ENCODE assay signal across 22 mouse cellular contexts in genomic region chr1:35095785-35096184, GRCm38 (mm10).
DNase-seq lines count a peak whose midpoint lies in the region; ATAC-seq lines count a peak whose summit lies in the region.
"Had no signal": no experiment of that assay in that cellular context is flagged by ENCODE, and none has a peak within 500 bp of the region (broad histone marks: within the 10 kb centered on the region; RNA-seq: fewer than 3 reads in every experiment).

No protein-coding gene starts in this region.

- no peak for DNase-seq in forebrain, embryonic 10.5 days (ENCODE audit: extremely low spot score, low spot score)
- DNase-seq in hindbrain, embryonic 11.5 days (ENCODE audit: low spot score) = peak; percentile 13
- peak; percentile 32 for DNase-seq in Muller cell, postnatal 12 days (ENCODE audit: inconsistent ontology term)
- peak; percentile 27 for DNase-seq in embryo, embryonic 10.5 days (ENCODE audit: low spot score)
- no peak for DNase-seq in layer of hippocampus, adult 9-10 months (ENCODE audit: low spot score)
- DNase-seq: adrenal gland, adult 2 months; adrenal gland, postnatal 25 days; cerebellum, adult 2 months; cerebellum, postnatal 25 days; gastrocnemius, adult 2 months; gastrocnemius, postnatal 36 days; heart, adult 11 months; heart, postnatal 36 days; kidney, adult 2 months had no signal

- H3K36me3 ChIP-seq in forebrain, embryonic 10.5 days (replicated peaks) = no peaks in the 10 kb centered on the region
- no peaks in the 10 kb centered on the region for H3K36me3 ChIP-seq in forebrain, embryonic 15.5 days
- no peaks in the 10 kb centered on the region for H3K36me3 ChIP-seq in hindbrain, embryonic 11.5 days (ENCODE audit: control insufficient read depth, insufficient read depth, low read length)
- no peaks in the 10 kb centered on the region for H3K36me3 ChIP-seq in hindbrain, embryonic 16.5 days (ENCODE audit: control insufficient read depth, insufficient read depth, low read length)
- H3K36me3 ChIP-seq: embryonic facial prominence, embryonic 12.5 days; heart, embryonic 13.5 days; hindbrain, embryonic 13.5 days had no signal

- WGBS in forebrain, embryonic 10.5 days = 67% methylated on average over 2 of the region's 2 CpGs
- 29% methylated on average over 2 of the region's 2 CpGs for WGBS in forebrain, embryonic 15.5 days
- 57% methylated on average over 2 of the region's 2 CpGs for WGBS in hindbrain, embryonic 11.5 days
- 41% methylated on average over 2 of the region's 2 CpGs for WGBS in hindbrain, embryonic 16.5 days

- H3K27ac ChIP-seq in forebrain, embryonic 10.5 days = 0 out of 2 replicates have a peak overlapping the region, but pooled peaks have one; percentile 58
- no peak overlapping the region for H3K27ac ChIP-seq in forebrain, embryonic 15.5 days (replicated peaks)
- no peak overlapping the region for H3K27ac ChIP-seq in hindbrain, embryonic 11.5 days (ENCODE audit: low read depth, low read length)
- no peak overlapping the region for H3K27ac ChIP-seq in hindbrain, embryonic 16.5 days (ENCODE audit: low read depth, low read length)
- H3K27ac ChIP-seq: embryonic facial prominence, embryonic 12.5 days; gastrocnemius, adult 2 months; heart, embryonic 13.5 days; hindbrain, embryonic 13.5 days had no signal

- H3K9me3 ChIP-seq in forebrain, embryonic 10.5 days = no peaks in the 10 kb centered on the region
- H3K9me3 ChIP-seq in forebrain, embryonic 15.5 days = no peaks in the 10 kb centered on the region
- no peaks in the 10 kb centered on the region for H3K9me3 ChIP-seq in hindbrain, embryonic 11.5 days (ENCODE audit: control insufficient read depth, low read length)
- H3K9me3 ChIP-seq in hindbrain, embryonic 16.5 days (ENCODE audit: control insufficient read depth, low read length) = no peaks in the 10 kb centered on the region
- H3K9me3 ChIP-seq: embryonic facial prominence, embryonic 12.5 days; heart, embryonic 13.5 days; hindbrain, embryonic 13.5 days had no signal

- no peak overlapping the region for H3K4me2 ChIP-seq in forebrain, embryonic 15.5 days (replicated peaks)
- no peak overlapping the region for H3K4me2 ChIP-seq in hindbrain, embryonic 11.5 days (replicated peaks; ENCODE audit: low read depth, low read length)
- no peak overlapping the region for H3K4me2 ChIP-seq in hindbrain, embryonic 16.5 days (ENCODE audit: low read length)
- H3K4me2 ChIP-seq: embryonic facial prominence, embryonic 12.5 days; heart, embryonic 13.5 days; hindbrain, embryonic 13.5 days had no signal

- peaks cover 4% of the 10 kb centered on the region; the same call in 1 of the 2 replicates for H3K4me1 ChIP-seq in forebrain, embryonic 10.5 days
- H3K4me1 ChIP-seq in forebrain, embryonic 15.5 days = no peaks in the 10 kb centered on the region
- H3K4me1 ChIP-seq in hindbrain, embryonic 11.5 days (replicated peaks; ENCODE audit: control insufficient read depth, insufficient read depth, low read length) = no peaks in the 10 kb centered on the region
- no peaks in the 10 kb centered on the region for H3K4me1 ChIP-seq in hindbrain, embryonic 16.5 days (ENCODE audit: control insufficient read depth, insufficient read depth, low read depth, low read length)
- H3K4me1 ChIP-seq: embryonic facial prominence, embryonic 12.5 days; heart, embryonic 13.5 days; hindbrain, embryonic 13.5 days had no signal

- no peaks in the 10 kb centered on the region for H3K27me3 ChIP-seq in forebrain, embryonic 10.5 days (ENCODE audit: poor library complexity, severe bottlenecking)
- H3K27me3 ChIP-seq in forebrain, embryonic 15.5 days = no peaks in the 10 kb centered on the region
- H3K27me3 ChIP-seq in hindbrain, embryonic 11.5 days (ENCODE audit: control insufficient read depth, insufficient read depth, low read length) = no peaks in the 10 kb centered on the region
- H3K27me3 ChIP-seq in hindbrain, embryonic 16.5 days (replicated peaks; ENCODE audit: control insufficient read depth, insufficient read depth, low read length) = no peaks in the 10 kb centered on the region
- H3K27me3 ChIP-seq: CH12.LX; embryonic facial prominence, embryonic 12.5 days; heart, embryonic 13.5 days; hindbrain, embryonic 13.5 days had no signal

- H3K9ac ChIP-seq in forebrain, embryonic 15.5 days (replicated peaks) = no peak overlapping the region
- H3K9ac ChIP-seq in hindbrain, embryonic 11.5 days (ENCODE audit: low read depth, low read length) = no peak overlapping the region
- no peak overlapping the region for H3K9ac ChIP-seq in hindbrain, embryonic 16.5 days (ENCODE audit: low read depth, low read length)
- H3K9ac ChIP-seq: embryonic facial prominence, embryonic 12.5 days; heart, embryonic 13.5 days; hindbrain, embryonic 13.5 days had no signal

- no peak for ATAC-seq in forebrain, embryonic 15.5 days (replicated peaks)
- peak; percentile 45; the same call in 1 of the 2 replicates for ATAC-seq in hindbrain, embryonic 11.5 days (ENCODE audit: low FRiP score)
- no peak for ATAC-seq in hindbrain, embryonic 16.5 days
- no peak for ATAC-seq in erythroid progenitor cell, adult 5-6 weeks (replicated peaks; ENCODE audit: low FRiP score, poor library complexity, severe bottlenecking)
- ATAC-seq: intestine, embryonic 16.5 days had no signal

- H3K4me3 ChIP-seq in forebrain, embryonic 10.5 days = no peak overlapping the region
- no peak overlapping the region for H3K4me3 ChIP-seq in forebrain, embryonic 15.5 days
- no peak overlapping the region for H3K4me3 ChIP-seq in hindbrain, embryonic 11.5 days (ENCODE audit: low read depth, low read length)
- H3K4me3 ChIP-seq in hindbrain, embryonic 16.5 days (ENCODE audit: low read length) = no peak overlapping the region
- H3K4me3 ChIP-seq: embryonic facial prominence, embryonic 12.5 days; gastrocnemius, adult 2 months; heart, embryonic 13.5 days; hindbrain, embryonic 13.5 days had no signal

Comparison
In these comparisons a context has a peak if more than half of its experiments do, and no peak if none do; other contexts are left out.
1. DNase-seq: peak in hindbrain, embryonic 11.5 days (single experiment), Muller cell, postnatal 12 days (single experiment) and embryo, embryonic 10.5 days (single experiment); none in forebrain, embryonic 10.5 days (single experiment) and layer of hippocampus, adult 9-10 months (single experiment).